Mouse (Mus musculus): ENCODE measurements around the gene Commd9. TPM values are rescaled to one million over a fixed set of nuclear protein-coding genes. Genes with fewer than 3 reads are reported as not detected.
A peak's percentile ranks its signal among the peaks of the same experiment; 100 is the strongest.

The Commd9 gene
- polyA plus RNA-seq, 1 experiment = 27.6 TPM

DNA sequence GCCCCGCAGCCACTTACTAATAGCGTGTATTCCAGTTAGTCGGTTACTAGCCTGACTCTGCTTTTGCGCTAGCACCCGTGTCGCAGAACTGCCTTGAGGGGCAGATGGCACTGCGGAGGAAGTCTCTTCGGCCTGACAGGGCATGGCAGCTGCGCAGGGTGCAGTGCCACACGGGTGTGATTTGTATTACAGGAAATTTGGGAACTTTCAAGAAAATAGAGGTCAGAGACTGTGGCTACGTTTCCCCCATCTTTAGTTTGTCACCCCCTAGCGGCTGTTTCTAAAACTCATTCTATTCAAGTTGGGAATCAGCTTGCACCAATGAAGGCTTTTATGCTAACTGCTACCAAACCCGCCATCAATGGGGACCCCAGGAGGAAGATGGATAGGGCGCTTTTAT is 14.9 kb upstream of the Commd9 start:
- no peaks in the 10 kb centered on the region for H3K36me3 ChIP-seq (ENCODE audit: control insufficient read depth, insufficient read depth, low read length)
- peaks cover 3% of the 10 kb centered on the region for H3K4me1 ChIP-seq (ENCODE audit: control insufficient read depth, insufficient read depth, low read length)
- no peak overlapping the region for H3K27ac ChIP-seq (ENCODE audit: control insufficient read depth, insufficient read depth, low read depth, low read length)
- peak overlapping the region; percentile 77 for H3K4me3 ChIP-seq (ENCODE audit: control insufficient read depth, low read depth, low read length)
- no peaks in the 10 kb centered on the region for H3K27me3 ChIP-seq (ENCODE audit: control insufficient read depth, insufficient read depth, low read length)
- no peak; the same call in 1 of the 2 replicates for TF ChIP-seq CTCF (IDR thresholded peaks at IDR 0.05; ENCODE audit: control insufficient read depth, insufficient read depth, insufficient replicate concordance, low read depth, low read length)
- TF ChIP-seq POLR2A (IDR thresholded peaks at IDR 0.05; ENCODE audit: control insufficient read depth, low read depth, low read length) = no peak

DNA sequence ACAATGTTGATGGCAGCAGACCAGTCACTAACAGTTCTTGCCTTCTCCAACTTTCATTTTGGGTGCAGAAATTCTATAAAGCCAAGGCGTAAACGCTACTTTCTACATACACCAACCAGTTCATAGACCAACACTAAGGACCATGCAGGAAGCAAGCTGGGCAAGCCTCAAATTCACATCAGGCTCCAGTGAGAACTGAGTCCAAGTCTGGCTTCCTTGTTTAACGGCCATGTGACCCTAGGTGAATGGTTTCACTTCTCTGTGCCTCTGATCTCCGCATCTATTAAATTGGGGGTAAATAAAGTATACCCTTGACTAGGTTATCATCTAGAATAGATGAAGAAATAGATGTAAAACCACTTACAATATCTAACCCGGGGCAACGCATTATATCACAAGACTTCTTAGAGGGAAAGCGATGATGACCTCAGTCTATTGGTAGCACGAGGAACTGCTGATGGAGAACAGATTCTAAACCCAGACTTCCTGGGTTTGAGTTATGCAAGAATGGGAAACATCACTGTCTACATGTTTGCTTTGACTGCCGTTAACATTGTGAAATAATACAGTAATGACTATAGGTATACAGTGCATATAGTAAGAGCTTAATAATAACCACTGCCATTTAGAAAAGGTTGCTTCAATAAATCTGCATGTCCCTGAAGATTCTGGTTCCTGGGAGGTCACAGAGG is 4.4 kb upstream of the Commd9 start:
- Histone ChIP-seq H3K27me3 (ENCODE audit: control insufficient read depth, insufficient read depth, low read length) (no peaks in the 10 kb centered on the region), H3K27ac (ENCODE audit: control insufficient read depth, insufficient read depth, low read depth, low read length) (no peak overlapping the region), H3K36me3 (ENCODE audit: control insufficient read depth, insufficient read depth, low read length) (no peaks in the 10 kb centered on the region), H3K4me3 (ENCODE audit: control insufficient read depth, low read depth, low read length) (no peak overlapping the region), H3K4me1 (ENCODE audit: control insufficient read depth, insufficient read depth, low read length) (peaks cover 4% of the 10 kb centered on the region)
- TF ChIP-seq CTCF (IDR thresholded peaks at IDR 0.05; ENCODE audit: control insufficient read depth, insufficient read depth, insufficient replicate concordance, low read depth, low read length) = no peak
- no peak for TF ChIP-seq POLR2A (IDR thresholded peaks at IDR 0.05; ENCODE audit: control insufficient read depth, low read depth, low read length)

DNA sequence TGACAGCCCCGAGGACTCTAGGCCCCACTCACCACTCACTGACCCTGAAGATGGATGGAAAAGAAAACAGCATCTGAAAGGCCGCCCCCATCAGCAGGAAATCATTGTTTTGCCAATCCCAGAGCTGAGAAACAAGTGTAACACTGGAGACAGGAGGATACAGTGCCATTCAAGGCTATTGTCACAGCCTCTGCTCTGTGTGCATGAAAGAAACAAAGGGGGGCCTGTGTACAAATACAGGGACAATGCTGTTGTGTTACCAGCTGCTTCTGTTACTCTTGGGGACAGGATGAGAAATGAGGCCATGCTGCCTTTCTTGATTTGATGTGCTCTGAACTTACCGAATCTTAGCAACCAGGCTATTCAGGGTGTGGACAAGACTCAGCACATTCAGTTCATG is 3.0 kb upstream of the Commd9 start, which contains the start of gene Prr5l:
Prr5l (minus strand) TSS at position 30 of the 400 bp plus-strand sequence.
- Histone ChIP-seq H3K27ac (ENCODE audit: control insufficient read depth, insufficient read depth, low read depth, low read length) (0 out of 2 replicates have a peak within 1 kb of the TSS, but pooled peaks have one; percentile 39), H3K27me3 (ENCODE audit: control insufficient read depth, insufficient read depth, low read length) (no peaks in the 10 kb centered on the region), H3K36me3 (ENCODE audit: control insufficient read depth, insufficient read depth, low read length) (no peaks in the 10 kb centered on the region), H3K4me1 (ENCODE audit: control insufficient read depth, insufficient read depth, low read length) (peaks cover 4% of the 10 kb centered on the region), H3K4me3 (ENCODE audit: control insufficient read depth, low read depth, low read length) (no peak within 1 kb of the TSS)
- TF ChIP-seq POLR2A (IDR thresholded peaks at IDR 0.05; ENCODE audit: control insufficient read depth, low read depth, low read length) (no peak), CTCF (IDR thresholded peaks at IDR 0.05; ENCODE audit: control insufficient read depth, insufficient read depth, insufficient replicate concordance, low read depth, low read length) (no peak)

DNA sequence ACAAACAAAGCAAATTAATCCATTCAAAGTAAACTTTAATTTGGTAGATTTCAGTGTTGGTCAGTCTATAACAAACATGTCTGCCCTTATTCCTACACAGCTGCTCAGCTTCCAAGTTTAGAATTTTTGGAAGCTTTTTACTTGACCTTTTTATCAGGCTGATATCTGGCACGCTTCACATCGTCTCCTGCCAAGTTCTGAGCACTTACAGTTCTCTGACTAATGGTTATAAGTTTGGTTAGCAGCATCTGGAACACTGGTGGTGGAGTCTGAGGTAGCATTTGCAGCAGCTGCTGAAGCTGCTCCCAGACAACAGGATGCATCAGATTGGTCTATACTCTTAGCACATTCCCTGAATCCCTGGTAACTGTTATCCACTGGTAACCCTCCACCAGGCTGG is 1.8 kb upstream of the Commd9 start:
- no peaks in the 10 kb centered on the region for H3K27me3 ChIP-seq (ENCODE audit: control insufficient read depth, insufficient read depth, low read length)
- H3K36me3 ChIP-seq (ENCODE audit: control insufficient read depth, insufficient read depth, low read length) = no peaks in the 10 kb centered on the region
- H3K4me3 ChIP-seq (ENCODE audit: control insufficient read depth, low read depth, low read length) = no peak overlapping the region
- peaks cover 4% of the 10 kb centered on the region for H3K4me1 ChIP-seq (ENCODE audit: control insufficient read depth, insufficient read depth, low read length)
- no peak overlapping the region for H3K27ac ChIP-seq (ENCODE audit: control insufficient read depth, insufficient read depth, low read depth, low read length)
- TF ChIP-seq CTCF (IDR thresholded peaks at IDR 0.05; ENCODE audit: control insufficient read depth, insufficient read depth, insufficient replicate concordance, low read depth, low read length) (no peak), POLR2A (IDR thresholded peaks at IDR 0.05; ENCODE audit: control insufficient read depth, low read depth, low read length) (no peak)

DNA sequence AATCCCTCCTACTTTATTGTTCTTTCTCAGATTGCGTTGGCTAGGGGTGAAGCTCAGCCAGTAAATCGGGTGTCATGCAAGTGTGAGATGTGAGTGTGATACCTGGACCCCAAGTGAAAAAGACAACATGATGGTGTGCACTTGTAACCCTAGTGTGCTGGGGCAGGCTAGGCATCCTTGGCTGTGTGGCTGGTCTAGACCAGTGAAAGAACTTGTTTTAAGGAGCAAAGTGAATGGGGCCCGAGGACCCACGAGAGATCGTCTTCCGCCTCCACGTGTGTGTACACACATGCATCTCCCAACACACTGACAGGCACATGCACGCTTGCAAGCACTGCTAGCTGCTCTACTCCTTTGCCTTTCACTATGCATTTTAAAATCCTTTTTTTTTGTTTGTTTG is 2.8 kb downstream of the Commd9 start:
- H3K27me3 ChIP-seq (ENCODE audit: control insufficient read depth, insufficient read depth, low read length) = no peaks in the 10 kb centered on the region
- H3K36me3 ChIP-seq (ENCODE audit: control insufficient read depth, insufficient read depth, low read length) = no peaks in the 10 kb centered on the region
- TF ChIP-seq CTCF (IDR thresholded peaks at IDR 0.05; ENCODE audit: control insufficient read depth, insufficient read depth, insufficient replicate concordance, low read depth, low read length) (no peak), POLR2A (IDR thresholded peaks at IDR 0.05; ENCODE audit: control insufficient read depth, low read depth, low read length) (no peak)
- no peak overlapping the region for H3K4me3 ChIP-seq (ENCODE audit: control insufficient read depth, low read depth, low read length)
- no peak overlapping the region for H3K27ac ChIP-seq (ENCODE audit: control insufficient read depth, insufficient read depth, low read depth, low read length)
- peaks cover 4% of the 10 kb centered on the region for H3K4me1 ChIP-seq (ENCODE audit: control insufficient read depth, insufficient read depth, low read length)

DNA sequence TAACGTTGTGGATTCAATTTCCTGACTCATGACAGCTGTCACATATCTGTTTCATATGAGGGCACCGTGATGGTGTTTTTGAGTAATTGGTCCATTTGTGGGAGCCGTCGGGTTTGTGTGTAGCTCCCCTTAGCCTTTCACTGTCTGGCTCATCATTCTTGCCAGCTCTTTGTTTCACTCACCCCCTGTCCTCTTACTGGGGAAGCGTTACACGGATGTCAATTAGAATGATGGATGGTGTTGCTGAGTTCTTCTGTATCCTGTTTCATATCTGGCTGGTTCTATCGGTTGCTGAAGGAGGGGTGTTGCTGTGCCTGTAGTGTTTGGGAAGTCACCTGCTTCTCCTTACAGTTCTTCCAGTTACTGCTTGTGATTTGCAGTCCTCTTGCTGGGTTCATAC is 5.1 kb downstream of the Commd9 start:
- Histone ChIP-seq H3K4me3 (ENCODE audit: control insufficient read depth, low read depth, low read length) (no peak overlapping the region), H3K4me1 (ENCODE audit: control insufficient read depth, insufficient read depth, low read length) (no peaks in the 10 kb centered on the region; the same call in 1 of the 2 replicates), H3K36me3 (ENCODE audit: control insufficient read depth, insufficient read depth, low read length) (peaks cover 1% of the 10 kb centered on the region; the same call in 1 of the 2 replicates), H3K27me3 (ENCODE audit: control insufficient read depth, insufficient read depth, low read length) (no peaks in the 10 kb centered on the region), H3K27ac (ENCODE audit: control insufficient read depth, insufficient read depth, low read depth, low read length) (no peak overlapping the region)
- TF ChIP-seq POLR2A (IDR thresholded peaks at IDR 0.05; ENCODE audit: control insufficient read depth, low read depth, low read length) = no peak
- TF ChIP-seq CTCF (IDR thresholded peaks at IDR 0.05; ENCODE audit: control insufficient read depth, insufficient read depth, insufficient replicate concordance, low read depth, low read length) = no peak

DNA sequence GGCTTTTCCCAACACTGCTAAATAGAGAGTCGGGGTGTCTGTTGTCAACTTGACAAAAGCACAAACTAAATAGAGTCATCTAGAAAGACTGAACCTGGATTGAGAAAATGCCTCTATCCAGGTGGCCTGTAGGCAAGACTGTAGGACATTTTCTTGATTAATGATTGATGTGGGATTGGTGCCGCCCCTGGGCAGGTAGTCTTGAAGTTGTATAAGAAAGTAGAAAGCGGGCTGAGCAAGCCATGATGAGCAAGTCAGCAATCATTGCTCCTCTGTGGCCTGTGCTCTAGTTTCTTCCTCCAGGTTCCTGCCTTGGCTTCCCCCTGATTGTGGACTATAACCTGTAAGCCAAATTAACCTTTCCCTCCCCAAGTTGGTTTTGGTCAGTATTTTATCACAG is 8.1 kb downstream of the Commd9 start:
- TF ChIP-seq CTCF (IDR thresholded peaks at IDR 0.05; ENCODE audit: control insufficient read depth, insufficient read depth, insufficient replicate concordance, low read depth, low read length) (no peak), POLR2A (IDR thresholded peaks at IDR 0.05; ENCODE audit: control insufficient read depth, low read depth, low read length) (no peak)
- H3K4me1 ChIP-seq (ENCODE audit: control insufficient read depth, insufficient read depth, low read length) = no peaks in the 10 kb centered on the region
- no peaks in the 10 kb centered on the region for H3K27me3 ChIP-seq (ENCODE audit: control insufficient read depth, insufficient read depth, low read length)
- H3K27ac ChIP-seq (ENCODE audit: control insufficient read depth, insufficient read depth, low read depth, low read length) = no peak overlapping the region
- H3K4me3 ChIP-seq (ENCODE audit: control insufficient read depth, low read depth, low read length) = no peak overlapping the region
- peaks cover 1% of the 10 kb centered on the region; the same call in 1 of the 2 replicates for H3K36me3 ChIP-seq (ENCODE audit: control insufficient read depth, insufficient read depth, low read length)
